Mouse (Mus musculus) bone marrow, adult 2 months (tissue): ENCODE measurements around the gene Heatr5a. TPM values are rescaled to one million over a fixed set of nuclear protein-coding genes. Genes with fewer than 3 reads are reported as not detected.

Source experiments
- H3K27ac ChIP-seq: fragments of 200-500 bp; 2 replicates; pipeline ENCODE4 v1.5.1; 2012; ENCODE audit warnings: low read depth, mild to moderate bottlenecking, control low read depth, inconsistent platforms, low read length; ENCODE audit not compliant: control insufficient read depth, poor library complexity, insufficient read depth
- H3K4me1 ChIP-seq: fragments of 200-500 bp; 2 replicates; pipeline ENCODE4 v1.6.1; 2011; ENCODE audit warnings: low read length; ENCODE audit not compliant: control insufficient read depth, insufficient read depth
- H3K4me3 ChIP-seq: fragments of 200-500 bp; replicated peaks from 2 replicates; pipeline ENCODE3; 2011; ENCODE audit warnings: mild to moderate bottlenecking, low read depth, low read length, control low read depth; ENCODE audit not compliant: control insufficient read depth
- CTCF ChIP-seq: fragments of 200-500 bp; IDR thresholded peaks from 2 replicates; pipeline ENCODE4 v1.5.1; 2011; ENCODE audit warnings: low read length, control low read depth; ENCODE audit not compliant: control insufficient read depth, insufficient read depth
- POLR2A ChIP-seq: fragments of 200-500 bp; IDR thresholded peaks from 2 replicates; pipeline ENCODE4 v1.6.1; 2011; ENCODE audit warnings: low read depth, mild to moderate bottlenecking, control low read depth, low read length, borderline replicate concordance; ENCODE audit not compliant: control insufficient read depth
- WGBS: fragments of 180-500 bp; shearing (Covaris S2); methylation state at CpG from one replicate; pipeline ENCODE4 v1.1.7; 2018; 5-methylcytosine and 5-hydroxymethylcytosine counted together
- polyA plus RNA-seq: library from polyadenylated mRNA; stranded (reverse); fragments of >200 nt; gene quantifications from 2 replicates; pipeline ENCODE4 v1.2.4, GENCODE M21; 2011; ENCODE audit warnings: low replicate concordance; ENCODE audit not compliant: missing spikeins, insufficient read depth, insufficient read length

Gene Heatr5a
- polyA plus RNA-seq, 1 experiment: 20.5 TPM

DNA sequence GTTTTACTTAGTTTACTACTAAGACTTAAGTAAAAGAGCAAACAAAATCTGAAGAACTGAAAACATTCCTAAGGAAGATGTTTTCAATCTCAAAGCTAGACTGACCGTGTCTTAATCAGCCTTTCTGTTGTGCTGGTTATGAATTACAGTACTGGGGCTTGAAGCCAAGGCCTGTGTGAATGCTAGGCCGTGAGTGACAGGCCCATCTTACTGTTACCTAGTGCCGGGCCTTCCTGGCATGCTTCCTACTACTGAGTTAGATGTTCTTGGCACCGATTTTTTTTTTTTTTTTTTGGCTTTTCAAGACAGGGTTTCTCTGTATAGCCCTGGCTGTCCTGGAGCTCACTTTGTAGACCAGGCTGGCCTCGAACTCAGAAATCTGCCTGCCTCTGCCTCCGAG, 13.5 kb downstream of the Heatr5a start:
- no peak for TF ChIP-seq POLR2A
- TF ChIP-seq CTCF: no peak
- WGBS: 90% methylated on average over 6 of the region's 6 CpGs

GRCm38 (mm10) chr12:51952309-51952708, 18.8 kb downstream of the Heatr5a start:
- Histone ChIP-seq H3K27ac (no peak overlapping the region), H3K4me1 (no peaks in the 10 kb centered on the region), H3K4me3 (no peak overlapping the region)
- no peak for TF ChIP-seq POLR2A
- TF ChIP-seq CTCF: no peak
- WGBS: 92% methylated on average over 10 of the region's 10 CpGs

More for the DNA sequence above, 13.5 kb downstream of the Heatr5a start:
- no peaks in the 10 kb centered on the region for H3K4me1 ChIP-seq
- no peak overlapping the region for H3K27ac ChIP-seq
- H3K4me3 ChIP-seq: no peak overlapping the region

GRCm38 (mm10) chr12:51947498-51947945, 23.6 kb downstream of the Heatr5a start:
- Histone ChIP-seq H3K4me3 (no peak overlapping the region), H3K4me1 (no peaks in the 10 kb centered on the region), H3K27ac (no peak overlapping the region)
- TF ChIP-seq CTCF: no peak
- no peak for TF ChIP-seq POLR2A
- 93% methylated on average over 10 of the region's 10 CpGs for WGBS

- no peak overlapping the region for H3K4me3 ChIP-seq
- 91% methylated on average over 9 of the region's 9 CpGs for WGBS
- no peaks in the 10 kb centered on the region for H3K4me1 ChIP-seq
- H3K27ac ChIP-seq: no peak overlapping the region
- no peak for TF ChIP-seq CTCF
- TF ChIP-seq POLR2A: no peak
These were observed 25.8 kb downstream of the Heatr5a start for GRCm38 (mm10) chr12:51945331-51945730.

GRCm38 (mm10) chr12:51939848-51940247, 31.3 kb downstream of the Heatr5a start:
- Histone ChIP-seq H3K27ac (no peak overlapping the region), H3K4me1 (no peaks in the 10 kb centered on the region), H3K4me3 (no peak overlapping the region)
- TF ChIP-seq CTCF: no peak
- WGBS: 67% methylated on average over 4 of the region's 4 CpGs

GRCm38 (mm10) chr12:51937938-51938337, 33.2 kb downstream of the Heatr5a start:
- Histone ChIP-seq H3K4me3 (no peak overlapping the region), H3K27ac (no peak overlapping the region), H3K4me1 (no peaks in the 10 kb centered on the region)
- TF ChIP-seq CTCF: no peak
- TF ChIP-seq POLR2A: no peak
- WGBS: 86% methylated on average over 6 of the region's 6 CpGs

- TF ChIP-seq POLR2A: no peak
- no peaks in the 10 kb centered on the region for H3K4me1 ChIP-seq
- H3K4me3 ChIP-seq: no peak overlapping the region
- WGBS: 90% methylated on average over 2 of the region's 2 CpGs
- H3K27ac ChIP-seq: no peak overlapping the region
These were observed 41.5 kb downstream of the Heatr5a start for GRCm38 (mm10) chr12:51929630-51930029.

DNA sequence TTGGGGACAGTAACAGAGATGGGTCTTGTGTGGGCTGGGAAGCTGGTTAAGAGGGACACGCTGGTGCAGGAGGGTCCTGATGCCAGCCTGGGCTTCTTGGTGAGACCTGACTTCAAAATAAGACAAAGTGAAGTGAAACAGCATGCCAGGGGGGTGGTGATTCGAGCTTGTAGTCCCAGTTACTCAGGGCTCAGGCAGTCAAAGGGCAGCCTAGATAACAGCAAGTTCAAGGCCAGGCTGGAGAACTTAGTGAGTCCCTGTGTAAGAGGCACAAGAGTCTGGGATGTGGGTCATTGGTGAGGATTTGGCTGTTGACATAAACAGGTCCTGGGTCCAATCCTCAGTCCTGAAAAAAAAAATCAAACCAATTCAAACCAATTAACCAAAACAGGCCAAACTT, 53.9 kb downstream of the Heatr5a start:
- no peak for TF ChIP-seq CTCF
- TF ChIP-seq POLR2A: no peak
- no peak overlapping the region for H3K4me3 ChIP-seq
- H3K27ac ChIP-seq: no peak overlapping the region
- no peaks in the 10 kb centered on the region for H3K4me1 ChIP-seq
- 83% methylated on average over 2 of the region's 2 CpGs for WGBS

- TF ChIP-seq CTCF (no peak), POLR2A (no peak)
- H3K27ac ChIP-seq: no peak overlapping the region
- WGBS: 92% methylated on average over 12 of the region's 12 CpGs
- H3K4me3 ChIP-seq: no peak overlapping the region
- H3K4me1 ChIP-seq: no peaks in the 10 kb centered on the region
These were observed 56.0 kb downstream of the Heatr5a start for GRCm38 (mm10) chr12:51914903-51915670.
